Mouse (Mus musculus) stomach, postnatal 0 days (tissue): Measurements from ENCODE around the gene Fam118a.
"Not testable (repeated sequence)": the region's sequence is repeated elsewhere in the genome, so short reads cannot be mapped to it uniquely, and the experiment has no call there.

Source experiments
- CTCF ChIP-seq: IDR thresholded peaks from 2 replicates; pipeline ENCODE4 v1.5.1; 2016; ENCODE audit warnings: antibody characterized with exemption, low read depth, mild to moderate bottlenecking, moderate library complexity
- EP300 ChIP-seq: optimal IDR thresholded peaks from 2 replicates; pipeline ENCODE3; 2016; ENCODE audit warnings: antibody characterized with exemption

DNA sequence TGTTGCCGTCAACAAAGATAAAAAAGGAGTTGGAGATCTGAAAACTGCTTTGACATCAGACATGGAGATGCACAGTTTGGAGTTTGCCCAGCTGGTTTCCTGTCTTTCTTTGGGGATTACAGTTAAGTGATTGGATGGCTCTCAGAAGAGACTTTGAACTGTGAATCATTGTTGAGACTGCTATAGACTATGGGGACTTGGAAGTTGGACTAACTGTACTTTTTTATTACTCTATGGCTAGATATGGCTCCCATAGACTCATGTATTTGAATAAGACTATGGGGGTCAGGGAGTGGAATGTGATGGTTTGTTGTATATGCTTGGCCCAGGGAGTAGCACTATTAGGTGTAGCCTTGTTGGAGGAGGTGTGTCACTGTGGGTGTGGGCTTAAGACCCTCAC is 1.9 kb downstream of the Fam118a start:
- TF ChIP-seq CTCF, EP300: not testable (repeated sequence)
